In the genomic region with DNA sequence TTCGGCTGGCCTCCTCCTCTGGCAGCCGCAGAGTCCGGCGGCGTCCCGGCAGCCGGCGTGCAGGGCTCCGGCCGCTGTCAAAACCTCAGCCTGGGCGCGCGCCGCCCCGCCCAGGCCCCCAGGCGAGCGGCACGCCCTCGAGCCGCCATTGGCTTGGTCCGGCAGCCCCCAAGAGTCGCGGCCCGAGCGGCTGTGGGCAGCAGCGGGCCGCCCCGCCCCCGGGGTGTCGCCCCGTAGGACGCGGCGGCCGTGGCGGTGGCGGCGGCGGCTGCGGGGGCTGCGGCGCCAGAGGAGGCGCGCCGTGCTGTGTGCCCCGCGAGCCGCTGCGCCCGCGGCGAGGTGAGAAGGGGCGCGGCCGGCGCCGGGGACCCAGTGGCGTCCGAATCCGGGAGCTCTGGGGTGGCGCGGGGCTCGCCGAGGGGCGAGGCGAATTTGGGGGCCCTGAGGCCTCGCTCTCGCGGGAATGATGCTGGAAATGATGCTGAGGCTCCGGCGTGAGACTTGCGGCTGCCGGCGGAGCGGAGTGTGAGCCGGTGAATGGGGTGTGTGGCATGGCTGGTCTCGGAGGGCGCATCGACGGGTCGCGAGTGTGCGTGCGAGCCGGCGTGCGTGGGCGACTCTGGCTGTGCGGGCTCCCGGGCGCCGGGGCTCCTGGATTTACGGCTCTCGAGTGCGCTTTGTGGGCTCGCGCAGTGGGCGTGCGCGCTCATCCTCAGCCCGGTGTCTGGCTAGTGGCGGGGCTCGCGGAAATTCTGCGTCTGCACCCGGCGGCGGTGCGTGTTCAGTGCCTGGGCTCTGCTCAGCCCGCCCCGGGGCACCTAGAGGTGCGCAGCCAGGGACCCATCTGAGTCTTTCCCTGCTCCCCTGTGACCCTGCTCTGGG, we compare ENCODE assay signal across 8 mouse cellular contexts. TPM values are rescaled to one million over a fixed set of nuclear protein-coding genes. Genes with fewer than 3 reads are reported as not detected.
DNase-seq lines count a peak whose midpoint lies in the region; ATAC-seq and TF ChIP-seq lines count a peak whose summit lies in the region.

A gene (plus strand): TSS at position 236 of the 882 bp plus-strand sequence.

- peak; percentile 84 for ATAC-seq in embryonic facial prominence, embryonic 11.5 days (replicated peaks; ENCODE audit: insufficient number of reproducible peaks, low FRiP score, low TSS enrichment, low read depth)
- ATAC-seq in limb, embryonic 12.5 days (ENCODE audit: insufficient number of reproducible peaks, insufficient read depth, low FRiP score, low TSS enrichment, low read depth) = peak; percentile 72; the same call in 1 of the 2 replicates
- peak; percentile 88 for ATAC-seq in midbrain, embryonic 12.5 days (ENCODE audit: low FRiP score, low read depth)
- ATAC-seq in stomach, postnatal 0 days (ENCODE audit: low FRiP score, low TSS enrichment) = peak; percentile 84

- peak within 1 kb of the TSS; percentile 96 for H3K4me2 ChIP-seq in embryonic facial prominence, embryonic 11.5 days (ENCODE audit: low read depth, low read length)
- peak within 1 kb of the TSS; percentile 94 for H3K4me2 ChIP-seq in limb, embryonic 12.5 days
- peak within 1 kb of the TSS; percentile 96 for H3K4me2 ChIP-seq in midbrain, embryonic 12.5 days (replicated peaks)
- H3K4me2 ChIP-seq in stomach, postnatal 0 days (replicated peaks; ENCODE audit: low read depth) = peak within 1 kb of the TSS; percentile 87

- TF ChIP-seq EP300 in stomach, postnatal 0 days (optimal IDR thresholded peaks at IDR 0.05) = no peak

- H3K9ac ChIP-seq in embryonic facial prominence, embryonic 11.5 days (replicated peaks; ENCODE audit: low read length) = peak within 1 kb of the TSS; percentile 60
- peak within 1 kb of the TSS; percentile 71 for H3K9ac ChIP-seq in limb, embryonic 12.5 days (replicated peaks)
- H3K9ac ChIP-seq in midbrain, embryonic 12.5 days (replicated peaks) = peak within 1 kb of the TSS; percentile 65
- peak within 1 kb of the TSS; percentile 47 for H3K9ac ChIP-seq in stomach, postnatal 0 days (ENCODE audit: low read length)

- under 1% methylated on average over 111 of the region's 112 CpGs for WGBS in embryonic facial prominence, embryonic 11.5 days
- under 1% methylated on average over 95 of the region's 112 CpGs for WGBS in limb, embryonic 12.5 days
- under 1% methylated on average over 84 of the region's 112 CpGs for WGBS in midbrain, embryonic 12.5 days
- WGBS in stomach, postnatal 0 days = under 1% methylated on average over 88 of the region's 112 CpGs

- no peak within 1 kb of the TSS for H3K27ac ChIP-seq in embryonic facial prominence, embryonic 11.5 days (replicated peaks; ENCODE audit: low read depth, low read length)
- no peak within 1 kb of the TSS for H3K27ac ChIP-seq in limb, embryonic 12.5 days
- no peak within 1 kb of the TSS for H3K27ac ChIP-seq in midbrain, embryonic 12.5 days (replicated peaks)
- no peak within 1 kb of the TSS for H3K27ac ChIP-seq in stomach, postnatal 0 days (replicated peaks)

- H3K9me3 ChIP-seq in embryonic facial prominence, embryonic 11.5 days (replicated peaks; ENCODE audit: control insufficient read depth, low read length) = no peaks in the 10 kb centered on the region
- H3K9me3 ChIP-seq in limb, embryonic 12.5 days = no peaks in the 10 kb centered on the region
- H3K9me3 ChIP-seq in midbrain, embryonic 12.5 days = no peaks in the 10 kb centered on the region
- H3K9me3 ChIP-seq in stomach, postnatal 0 days (ENCODE audit: control insufficient read depth, low read length) = no peaks in the 10 kb centered on the region

- DNase-seq in cerebellum, postnatal 14 days = peak; percentile 29 to 40
- no peak for DNase-seq in cerebellum, adult 11 months
- DNase-seq in embryonic facial prominence, embryonic 11.5 days (ENCODE audit: low spot score) = peak; percentile 77
- DNase-seq in heart, adult 18-20 months = peak; percentile 63 to 77
- DNase-seq in kidney, adult 11 months = peak; percentile 82
- DNase-seq in stomach, postnatal 0 days (ENCODE audit: low spot score) = peak; percentile 66

- H3K27me3 ChIP-seq in embryonic facial prominence, embryonic 11.5 days (ENCODE audit: control insufficient read depth, insufficient read depth, low read length) = peaks cover 35% of the 10 kb centered on the region
- peaks cover 77% of the 10 kb centered on the region for H3K27me3 ChIP-seq in limb, embryonic 12.5 days
- peaks cover 75% of the 10 kb centered on the region for H3K27me3 ChIP-seq in midbrain, embryonic 12.5 days
- H3K27me3 ChIP-seq in stomach, postnatal 0 days (ENCODE audit: control insufficient read depth, insufficient read depth, low read length) = peaks cover 15% of the 10 kb centered on the region; the same call in 1 of the 2 replicates

- peak within 1 kb of the TSS; percentile 65 for H3K4me3 ChIP-seq in embryonic facial prominence, embryonic 11.5 days (ENCODE audit: low read depth, low read length)
- H3K4me3 ChIP-seq in limb, embryonic 12.5 days (replicated peaks) = peak within 1 kb of the TSS; percentile 65
- H3K4me3 ChIP-seq in midbrain, embryonic 12.5 days = peak within 1 kb of the TSS; percentile 68
- peak within 1 kb of the TSS; percentile 54 for H3K4me3 ChIP-seq in stomach, postnatal 0 days (ENCODE audit: low read depth, low read length)

- H3K4me1 ChIP-seq in embryonic facial prominence, embryonic 11.5 days (ENCODE audit: control insufficient read depth, insufficient read depth, low read length) = peaks cover 9% of the 10 kb centered on the region; the same call in 1 of the 2 replicates
- H3K4me1 ChIP-seq in limb, embryonic 12.5 days (replicated peaks) = peaks cover 33% of the 10 kb centered on the region
- peaks cover 19% of the 10 kb centered on the region for H3K4me1 ChIP-seq in midbrain, embryonic 12.5 days
- 0 out of 2 replicates have a peak, but pooled peaks cover 3% of the 10 kb centered on the region for H3K4me1 ChIP-seq in stomach, postnatal 0 days (replicated peaks; ENCODE audit: control insufficient read depth, insufficient read depth)

- TF ChIP-seq CTCF in stomach, postnatal 0 days (IDR thresholded peaks at IDR 0.05; ENCODE audit: low read depth) = no peak

- H3K36me3 ChIP-seq in embryonic facial prominence, embryonic 11.5 days (replicated peaks; ENCODE audit: control insufficient read depth, insufficient read depth, low read depth, low read length) = no peaks in the 10 kb centered on the region
- no peaks in the 10 kb centered on the region for H3K36me3 ChIP-seq in limb, embryonic 12.5 days
- H3K36me3 ChIP-seq in midbrain, embryonic 12.5 days = no peaks in the 10 kb centered on the region
- H3K36me3 ChIP-seq in stomach, postnatal 0 days (ENCODE audit: control insufficient read depth, insufficient read depth, low read length) = no peaks in the 10 kb centered on the region

RNA-seq across cellular contexts. Expression of the gene that starts here (rescaled TPM):
- polyA plus RNA-seq in embryonic facial prominence, embryonic 11.5 days (2014; fragmentation: Nextera tagmentation; extraction: Ambion mirVana) = 7.7 and 8.4 TPM in 2 replicates
- under 1 TPM; 0.15 to 0.25 TPM for total RNA-seq in heart, adult 18-20 months (2021)
- 12.0 and 13.4 TPM in 2 replicates for polyA plus RNA-seq in limb, embryonic 12.5 days (2016; fragmentation: Nextera tagmentation; extraction: Ambion mirVana)
- polyA plus RNA-seq in midbrain, embryonic 12.5 days (2016; fragmentation: Nextera tagmentation; extraction: Ambion mirVana) = 2.4 and 3.3 TPM in 2 replicates
- polyA plus RNA-seq in stomach, postnatal 0 days (2015; fragmentation: Nextera tagmentation; extraction: Ambion mirVana) = 0.47 and 0.74 TPM in 2 replicates

Comparison
In these comparisons a context has a peak if more than half of its experiments do, and no peak if none do; other contexts are left out.
1. Peak in DNase-seq in heart, adult 18-20 months; RNA of the gene not detected or under 1 TPM.
2. Peak in DNase-seq, ATAC-seq, H3K4me3 ChIP-seq, H3K9ac ChIP-seq and H3K4me2 ChIP-seq in stomach, postnatal 0 days; RNA of the gene not detected or under 1 TPM.